Mouse (Mus musculus) liver, adult 2 months (tissue): ENCODE measurements around the gene Olfr1124. TPM values are rescaled to one million over a fixed set of nuclear protein-coding genes. Genes with fewer than 3 reads are reported as not detected.
"Not testable (repeated sequence)": the region's sequence is repeated elsewhere in the genome, so short reads cannot be mapped to it uniquely, and the experiment has no call there.

Source experiments
- DNase-seq: peaks from one replicate; pipeline ENCODE4 v3.0.0-alpha.2; 2011; ENCODE audit warnings: low read depth, low spot score; ENCODE audit errors: extremely low read depth
- H3K27ac ChIP-seq: fragments of 200-500 bp; replicated peaks from 2 replicates; pipeline ENCODE4 v1.5.1; 2012; ENCODE audit warnings: low read depth, mild to moderate bottlenecking, control low read depth, inconsistent platforms, low read length; ENCODE audit not compliant: insufficient read depth
- H3K27me3 ChIP-seq: fragments of 200-500 bp; 2 replicates; pipeline ENCODE4 v1.6.1; 2012; ENCODE audit warnings: mild to moderate bottlenecking, moderate library complexity, low read length, inconsistent platforms; ENCODE audit not compliant: control insufficient read depth, insufficient read depth
- H3K36me3 ChIP-seq: fragments of 200-500 bp; 2 replicates; pipeline ENCODE4 v1.6.1; 2012; ENCODE audit warnings: low read length, inconsistent platforms; ENCODE audit not compliant: control insufficient read depth, insufficient read depth
- H3K4me1 ChIP-seq: fragments of 200-500 bp; 2 replicates; pipeline ENCODE4 v1.6.1; 2011; ENCODE audit warnings: low read length; ENCODE audit not compliant: control insufficient read depth, insufficient read depth
- H3K4me3 ChIP-seq: fragments of 200-500 bp; 2 replicates; pipeline ENCODE4 v1.5.1; 2011; ENCODE audit warnings: low read depth, mild to moderate bottlenecking, control low read depth, low read length, moderate library complexity; ENCODE audit not compliant: insufficient read depth
- H3K79me2 ChIP-seq: fragments of 200-500 bp; 2 replicates; pipeline ENCODE4 v1.6.1; 2012; ENCODE audit warnings: inconsistent platforms, mild to moderate bottlenecking, low read length, moderate library complexity; ENCODE audit not compliant: control insufficient read depth, insufficient read depth
- H3K9ac ChIP-seq: fragments of 200-500 bp; 2 replicates; pipeline ENCODE4 v1.6.1; 2012; ENCODE audit warnings: low read depth, mild to moderate bottlenecking, control low read depth, inconsistent platforms, low read length
- CTCF ChIP-seq: fragments of 200-500 bp; IDR thresholded peaks from 2 replicates; pipeline ENCODE4 v1.5.1; 2011; ENCODE audit warnings: low read depth, low read length, control low read depth
- POLR2A ChIP-seq: fragments of 200-500 bp; IDR thresholded peaks from 2 replicates; pipeline ENCODE4 v1.6.1; 2011; ENCODE audit warnings: low read length, control low read depth; ENCODE audit not compliant: insufficient read depth; ENCODE audit errors: extremely low read depth
- WGBS: fragments of 180-500 bp; shearing (Covaris S2); methylation state at CpG from one replicate; pipeline ENCODE4 v1.1.7; 2018; 5-methylcytosine and 5-hydroxymethylcytosine counted together
- polyA plus RNA-seq: library from polyadenylated mRNA; depleted of rRNA; stranded (reverse); fragments of >200 nt; gene quantifications from 2 replicates; pipeline ENCODE4 v1.2.3, GENCODE M21; 2012; rRNA removed
- total RNA-seq: library from RNA; depleted of rRNA; stranded (reverse); fragments of >200 nt; gene quantifications from 2 replicates; pipeline ENCODE4 v1.2.3, GENCODE M21; 2014; rRNA removed

The Olfr1124 gene
- total RNA-seq (not detected in 2 replicates), polyA plus RNA-seq (not detected in 2 replicates)

- no peak for TF ChIP-seq CTCF
- TF ChIP-seq POLR2A: no peak
- Histone ChIP-seq H3K27ac (no peak within 1 kb of the TSS), H3K9ac (no peak within 1 kb of the TSS), H3K4me1 (no peaks in the 10 kb centered on the region), H3K36me3 (no peaks in the 10 kb centered on the region), H3K4me3 (no peak within 1 kb of the TSS), H3K79me2 (no peaks in the 10 kb centered on the region), H3K27me3 (no peaks in the 10 kb centered on the region)
- WGBS: 88% methylated on average over 1 of the region's 1 CpGs
- no peak for DNase-seq
Measured at GRCm38 (mm10) chr2:87429975-87430374, at the start of gene Olfr1124. Gene Olfr1124 (plus strand): TSS chr2:87430275.

GRCm38 (mm10) chr2:87383935-87384334 is 46.1 kb upstream of the Olfr1124 start:
- H3K4me3 ChIP-seq: no peak overlapping the region
- H3K9ac ChIP-seq: no peak overlapping the region
- DNase-seq: no peak
- H3K27ac ChIP-seq: no peak overlapping the region
- WGBS: 79% methylated on average over 2 of the region's 2 CpGs
- no peak for TF ChIP-seq POLR2A
- TF ChIP-seq CTCF: no peak
- no peaks in the 10 kb centered on the region for H3K79me2 ChIP-seq
- H3K4me1 ChIP-seq: no peaks in the 10 kb centered on the region
- no peaks in the 10 kb centered on the region for H3K27me3 ChIP-seq
- H3K36me3 ChIP-seq: no peaks in the 10 kb centered on the region

GRCm38 (mm10) chr2:87385549-87385948 is 44.5 kb upstream of the Olfr1124 start, which contains the start of gene Olfr1122:
Gene Olfr1122 (plus strand): TSS chr2:87385849.
- Histone ChIP-seq H3K4me3 (no peak within 1 kb of the TSS), H3K27ac (no peak within 1 kb of the TSS), H3K36me3 (no peaks in the 10 kb centered on the region), H3K9ac (no peak within 1 kb of the TSS), H3K4me1 (no peaks in the 10 kb centered on the region), H3K79me2 (no peaks in the 10 kb centered on the region), H3K27me3 (no peaks in the 10 kb centered on the region)
- no peak for TF ChIP-seq CTCF
- no peak for TF ChIP-seq POLR2A
- WGBS: 70% methylated on average over 2 of the region's 2 CpGs
- no peak for DNase-seq

- H3K4me1 ChIP-seq, DNase-seq, H3K4me3 ChIP-seq, H3K9ac ChIP-seq, H3K36me3 ChIP-seq, H3K79me2 ChIP-seq, H3K27ac ChIP-seq, H3K27me3 ChIP-seq: not testable (repeated sequence)
- 84% methylated on average over 5 of the region's 5 CpGs for WGBS
Measured at GRCm38 (mm10) chr2:87393605-87394004, 36.5 kb upstream of the Olfr1124 start.

GRCm38 (mm10) chr2:87394686-87395085 is 35.4 kb upstream of the Olfr1124 start:
- H3K4me3 ChIP-seq, H3K36me3 ChIP-seq, DNase-seq, H3K4me1 ChIP-seq, H3K79me2 ChIP-seq, H3K27ac ChIP-seq, H3K9ac ChIP-seq, H3K27me3 ChIP-seq: not testable (repeated sequence)
- WGBS: 81% methylated on average over 7 of the region's 7 CpGs

GRCm38 (mm10) chr2:87416335-87416734 is 13.7 kb upstream of the Olfr1124 start, which contains the start of gene Olfr1123:
Gene Olfr1123 (plus strand): TSS chr2:87416635.
- Histone ChIP-seq H3K4me3 (no peak within 1 kb of the TSS), H3K36me3 (no peaks in the 10 kb centered on the region), H3K79me2 (no peaks in the 10 kb centered on the region), H3K27ac (no peak within 1 kb of the TSS), H3K9ac (no peak within 1 kb of the TSS), H3K4me1 (no peaks in the 10 kb centered on the region), H3K27me3 (no peaks in the 10 kb centered on the region)
- DNase-seq: no peak
- no peak for TF ChIP-seq CTCF
- 83% methylated on average over 1 of the region's 1 CpGs for WGBS
